Mouse (Mus musculus): ENCODE data around the gene Cmss1. TPM values are rescaled to one million over a fixed set of nuclear protein-coding genes. Genes with fewer than 3 reads are reported as not detected.

The Cmss1 gene
- polyA plus RNA-seq, 1 experiment from 2014 or later, result 18.6 TPM

- Histone ChIP-seq H3K36me3 (ENCODE audit: control insufficient read depth, insufficient read depth) (no peaks in the 10 kb centered on the region), H3K4me1 (ENCODE audit: control insufficient read depth, low read depth, low read length) (no peaks in the 10 kb centered on the region), H3K4me3 (ENCODE audit: low read depth, low read length) (no peak overlapping the region), H3K9ac (ENCODE audit: low read depth, low read length) (no peak overlapping the region), H3K27ac (ENCODE audit: low read length) (no peak overlapping the region), H3K4me2 (ENCODE audit: low read depth, low read length) (no peak overlapping the region), H3K27me3 (ENCODE audit: control insufficient read depth, insufficient read depth, low read depth, low read length) (no peaks in the 10 kb centered on the region), H3K9me3 (replicated peaks; ENCODE audit: control insufficient read depth, low read length) (no peaks in the 10 kb centered on the region)
- no peak for ATAC-seq (ENCODE audit: low read depth)
- 47% methylated on average over 10 of the region's 10 CpGs for WGBS (ENCODE audit: insufficient replicate concordance)
Observed at GRCm38 (mm10) chr16:57440706-57441437, 165.8 kb downstream of the Cmss1 start.

- Histone ChIP-seq H3K9ac (ENCODE audit: low read depth, low read length) (no peak overlapping the region), H3K4me2 (ENCODE audit: low read depth, low read length) (no peak overlapping the region), H3K27me3 (ENCODE audit: control insufficient read depth, insufficient read depth, low read depth, low read length) (no peaks in the 10 kb centered on the region), H3K36me3 (ENCODE audit: control insufficient read depth, insufficient read depth) (no peaks in the 10 kb centered on the region), H3K4me3 (ENCODE audit: low read depth, low read length) (no peak overlapping the region), H3K27ac (ENCODE audit: low read length) (no peak overlapping the region), H3K4me1 (ENCODE audit: control insufficient read depth, low read depth, low read length) (no peaks in the 10 kb centered on the region), H3K9me3 (replicated peaks; ENCODE audit: control insufficient read depth, low read length) (no peaks in the 10 kb centered on the region)
- 73% methylated on average over 11 of the region's 11 CpGs for WGBS (ENCODE audit: insufficient replicate concordance)
- no peak for ATAC-seq (ENCODE audit: low read depth)
Observed at GRCm38 (mm10) chr16:57439206-57439605, 167.5 kb downstream of the Cmss1 start.

- no peak overlapping the region for H3K9ac ChIP-seq (ENCODE audit: low read depth, low read length)
- no peak for ATAC-seq (ENCODE audit: low read depth)
- H3K4me3 ChIP-seq (ENCODE audit: low read depth, low read length), result no peak overlapping the region
- H3K27me3 ChIP-seq (ENCODE audit: control insufficient read depth, insufficient read depth, low read depth, low read length), result no peaks in the 10 kb centered on the region
- H3K4me1 ChIP-seq (ENCODE audit: control insufficient read depth, low read depth, low read length), result no peaks in the 10 kb centered on the region
- no peaks in the 10 kb centered on the region for H3K36me3 ChIP-seq (ENCODE audit: control insufficient read depth, insufficient read depth)
- WGBS (ENCODE audit: insufficient replicate concordance), result 71% methylated on average over 5 of the region's 5 CpGs
- no peak overlapping the region for H3K4me2 ChIP-seq (ENCODE audit: low read depth, low read length)
- H3K9me3 ChIP-seq (replicated peaks; ENCODE audit: control insufficient read depth, low read length), result no peaks in the 10 kb centered on the region
- H3K27ac ChIP-seq (ENCODE audit: low read length), result no peak overlapping the region
Observed at GRCm38 (mm10) chr16:57438288-57438685, 168.4 kb downstream of the Cmss1 start.

GRCm38 (mm10) chr16:57437523-57438287 lies 169.0 kb downstream of the Cmss1 start:
- Histone ChIP-seq H3K9me3 (replicated peaks; ENCODE audit: control insufficient read depth, low read length) (no peaks in the 10 kb centered on the region), H3K4me3 (ENCODE audit: low read depth, low read length) (no peak overlapping the region), H3K4me2 (ENCODE audit: low read depth, low read length) (no peak overlapping the region), H3K9ac (ENCODE audit: low read depth, low read length) (no peak overlapping the region), H3K36me3 (ENCODE audit: control insufficient read depth, insufficient read depth) (no peaks in the 10 kb centered on the region), H3K4me1 (ENCODE audit: control insufficient read depth, low read depth, low read length) (no peaks in the 10 kb centered on the region), H3K27ac (ENCODE audit: low read length) (no peak overlapping the region), H3K27me3 (ENCODE audit: control insufficient read depth, insufficient read depth, low read depth, low read length) (no peaks in the 10 kb centered on the region)
- 72% methylated on average over 11 of the region's 11 CpGs for WGBS (ENCODE audit: insufficient replicate concordance)
- no peak for ATAC-seq (ENCODE audit: low read depth)

- WGBS (ENCODE audit: insufficient replicate concordance), result 23% methylated on average over 3 of the region's 3 CpGs
- Histone ChIP-seq H3K27me3 (ENCODE audit: control insufficient read depth, insufficient read depth, low read depth, low read length) (no peaks in the 10 kb centered on the region), H3K27ac (ENCODE audit: low read length) (no peak overlapping the region), H3K4me3 (ENCODE audit: low read depth, low read length) (no peak overlapping the region), H3K36me3 (ENCODE audit: control insufficient read depth, insufficient read depth) (no peaks in the 10 kb centered on the region), H3K4me1 (ENCODE audit: control insufficient read depth, low read depth, low read length) (no peaks in the 10 kb centered on the region), H3K4me2 (ENCODE audit: low read depth, low read length) (no peak overlapping the region), H3K9me3 (replicated peaks; ENCODE audit: control insufficient read depth, low read length) (no peaks in the 10 kb centered on the region), H3K9ac (ENCODE audit: low read depth, low read length) (no peak overlapping the region)
- no peak for ATAC-seq (ENCODE audit: low read depth)
Observed at GRCm38 (mm10) chr16:57434640-57435039, 172.0 kb downstream of the Cmss1 start.

GRCm38 (mm10) chr16:57433671-57434070 lies 173.0 kb downstream of the Cmss1 start:
- H3K4me1 ChIP-seq (ENCODE audit: control insufficient read depth, low read depth, low read length), result no peaks in the 10 kb centered on the region
- no peak overlapping the region for H3K9ac ChIP-seq (ENCODE audit: low read depth, low read length)
- H3K4me3 ChIP-seq (ENCODE audit: low read depth, low read length), result no peak overlapping the region
- no peak for ATAC-seq (ENCODE audit: low read depth)
- no peaks in the 10 kb centered on the region for H3K27me3 ChIP-seq (ENCODE audit: control insufficient read depth, insufficient read depth, low read depth, low read length)
- H3K4me2 ChIP-seq (ENCODE audit: low read depth, low read length), result no peak overlapping the region
- 60% methylated on average over 6 of the region's 6 CpGs for WGBS (ENCODE audit: insufficient replicate concordance)
- H3K27ac ChIP-seq (ENCODE audit: low read length), result no peak overlapping the region
- no peaks in the 10 kb centered on the region for H3K9me3 ChIP-seq (replicated peaks; ENCODE audit: control insufficient read depth, low read length)
- no peaks in the 10 kb centered on the region for H3K36me3 ChIP-seq (ENCODE audit: control insufficient read depth, insufficient read depth)

- no peak for ATAC-seq (ENCODE audit: low read depth)
- Histone ChIP-seq H3K27me3 (ENCODE audit: control insufficient read depth, insufficient read depth, low read depth, low read length) (no peaks in the 10 kb centered on the region), H3K4me2 (ENCODE audit: low read depth, low read length) (no peak overlapping the region), H3K36me3 (ENCODE audit: control insufficient read depth, insufficient read depth) (no peaks in the 10 kb centered on the region), H3K4me3 (ENCODE audit: low read depth, low read length) (no peak overlapping the region), H3K27ac (ENCODE audit: low read length) (no peak overlapping the region), H3K4me1 (ENCODE audit: control insufficient read depth, low read depth, low read length) (no peaks in the 10 kb centered on the region), H3K9me3 (replicated peaks; ENCODE audit: control insufficient read depth, low read length) (no peaks in the 10 kb centered on the region), H3K9ac (ENCODE audit: low read depth, low read length) (no peak overlapping the region)
- WGBS (ENCODE audit: insufficient replicate concordance), result 49% methylated on average over 4 of the region's 4 CpGs
Observed at GRCm38 (mm10) chr16:57433173-57433572, 173.5 kb downstream of the Cmss1 start.

- 42% methylated on average over 3 of the region's 3 CpGs for WGBS (ENCODE audit: insufficient replicate concordance)
- ATAC-seq (ENCODE audit: low read depth), result no peak
- H3K4me2 ChIP-seq (ENCODE audit: low read depth, low read length), result no peak overlapping the region
Observed at GRCm38 (mm10) chr16:57431294-57431693, 175.4 kb downstream of the Cmss1 start.

GRCm38 (mm10) chr16:57428977-57429376 lies 177.7 kb downstream of the Cmss1 start:
- H3K27me3 ChIP-seq (ENCODE audit: control insufficient read depth, insufficient read depth, low read depth, low read length), result no peaks in the 10 kb centered on the region
- H3K9me3 ChIP-seq (replicated peaks; ENCODE audit: control insufficient read depth, low read length), result no peaks in the 10 kb centered on the region
- no peak overlapping the region for H3K9ac ChIP-seq (ENCODE audit: low read depth, low read length)
- WGBS (ENCODE audit: insufficient replicate concordance), result 62% methylated on average over 5 of the region's 5 CpGs
- no peak overlapping the region for H3K4me2 ChIP-seq (ENCODE audit: low read depth, low read length)
- H3K4me3 ChIP-seq (ENCODE audit: low read depth, low read length), result no peak overlapping the region
- no peak for ATAC-seq (ENCODE audit: low read depth)
- H3K4me1 ChIP-seq (ENCODE audit: control insufficient read depth, low read depth, low read length), result no peaks in the 10 kb centered on the region
- H3K36me3 ChIP-seq (ENCODE audit: control insufficient read depth, insufficient read depth), result no peaks in the 10 kb centered on the region
- H3K27ac ChIP-seq (ENCODE audit: low read length), result no peak overlapping the region

More at GRCm38 (mm10) chr16:57431294-57431693, 175.4 kb downstream of the Cmss1 start:
- H3K9me3 ChIP-seq (replicated peaks; ENCODE audit: control insufficient read depth, low read length), result no peaks in the 10 kb centered on the region
- no peak overlapping the region for H3K9ac ChIP-seq (ENCODE audit: low read depth, low read length)
- no peaks in the 10 kb centered on the region for H3K4me1 ChIP-seq (ENCODE audit: control insufficient read depth, low read depth, low read length)
- no peak overlapping the region for H3K27ac ChIP-seq (ENCODE audit: low read length)
- no peak overlapping the region for H3K4me3 ChIP-seq (ENCODE audit: low read depth, low read length)
- no peaks in the 10 kb centered on the region for H3K27me3 ChIP-seq (ENCODE audit: control insufficient read depth, insufficient read depth, low read depth, low read length)
- no peaks in the 10 kb centered on the region for H3K36me3 ChIP-seq (ENCODE audit: control insufficient read depth, insufficient read depth)

Data from liver, embryonic 16.5 days (tissue).